9 mouse cellular contexts compared by ENCODE assay signal in the genomic region with DNA sequence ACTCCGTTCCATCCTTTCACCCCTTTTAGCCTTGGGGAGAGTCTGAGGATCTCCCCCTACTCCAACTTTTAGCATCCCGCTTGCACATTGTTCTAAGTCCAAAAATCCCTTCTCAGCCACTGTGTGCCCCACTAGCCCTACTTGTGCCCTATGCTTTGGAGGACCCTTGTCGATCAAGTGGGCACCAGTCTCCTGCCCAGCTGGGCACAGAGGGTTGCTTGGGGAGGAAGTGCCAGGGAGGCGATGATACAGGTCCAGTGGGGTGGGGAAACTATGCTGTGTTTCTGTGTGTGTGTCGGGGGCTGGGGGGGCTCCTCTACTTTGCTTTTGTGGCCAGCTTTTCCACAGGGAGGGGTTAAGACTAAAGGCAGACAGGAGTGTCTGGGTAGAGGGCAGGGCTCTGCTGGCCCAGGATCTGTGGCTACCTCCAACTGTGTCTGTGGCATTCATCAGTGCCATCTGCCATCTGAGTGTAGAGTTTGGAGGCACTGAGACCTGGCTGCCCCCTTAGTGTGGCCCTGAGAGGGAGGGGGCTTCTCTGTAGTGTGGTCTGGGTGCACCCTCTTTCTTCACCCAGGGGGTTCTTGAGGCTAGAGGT. TPM values are rescaled to one million over a fixed set of nuclear protein-coding genes. Genes with fewer than 3 reads are reported as not detected.
A peak's percentile ranks its signal among the peaks of the same experiment; 100 is the strongest.
DNase-seq lines count a peak whose midpoint lies in the region; ATAC-seq lines count a peak whose summit lies in the region.
"Had no signal": no experiment of that assay in that cellular context is flagged by ENCODE, and none has a peak within 500 bp of the region (broad histone marks: within the 10 kb centered on the region; RNA-seq: fewer than 3 reads in every experiment).

No protein-coding gene starts in this region.

- peak; percentile 45 for DNase-seq in retina, postnatal 1 day
- DNase-seq in retina, embryonic 14.5 days (ENCODE audit: low spot score), result no peak
- no peak for DNase-seq in right cerebral cortex, postnatal 36 days (ENCODE audit: low spot score in 2 of 2)
- DNase-seq in gastrocnemius, postnatal 10 days, result no peak
- DNase-seq in spleen, adult 18-20 months, result no peak

- WGBS in forebrain, embryonic 15.5 days, result 18% methylated on average over 5 of the region's 5 CpGs
- 29% methylated on average over 5 of the region's 5 CpGs for WGBS in liver, embryonic 16.5 days (ENCODE audit: insufficient replicate concordance)
- WGBS in stomach, embryonic 16.5 days, result 27% methylated on average over 5 of the region's 5 CpGs

- no peak for ATAC-seq in forebrain, embryonic 15.5 days (replicated peaks)
- ATAC-seq in liver, embryonic 16.5 days (ENCODE audit: low read depth), result no peak
- ATAC-seq in stomach, embryonic 16.5 days (ENCODE audit: insufficient read depth, low FRiP score), result no peak

- peak overlapping the region; percentile 54 for H3K4me3 ChIP-seq in forebrain, embryonic 15.5 days
- H3K4me3 ChIP-seq in liver, embryonic 16.5 days (ENCODE audit: low read depth, low read length), result peak overlapping the region; percentile 57
- H3K4me3 ChIP-seq in stomach, embryonic 16.5 days (replicated peaks; ENCODE audit: low read length), result peak overlapping the region; percentile 70

- H3K9ac ChIP-seq in forebrain, embryonic 15.5 days (replicated peaks), result peak overlapping the region; percentile 69; the same call in 1 of the 2 replicates
- no peak overlapping the region for H3K9ac ChIP-seq in liver, embryonic 16.5 days (ENCODE audit: low read depth, low read length)
- peak overlapping the region; percentile 86 for H3K9ac ChIP-seq in stomach, embryonic 16.5 days (ENCODE audit: low read length)

- H3K27me3 ChIP-seq in forebrain, embryonic 15.5 days, result no peaks in the 10 kb centered on the region
- H3K27me3 ChIP-seq in liver, embryonic 16.5 days (ENCODE audit: control insufficient read depth, insufficient read depth, low read depth, low read length), result peaks cover 43% of the 10 kb centered on the region
- H3K27me3 ChIP-seq in stomach, embryonic 16.5 days (ENCODE audit: control insufficient read depth, insufficient read depth, low read length), result peaks cover 21% of the 10 kb centered on the region

- H3K4me2 ChIP-seq in forebrain, embryonic 15.5 days (replicated peaks), result peak overlapping the region; percentile 99
- H3K4me2 ChIP-seq in liver, embryonic 16.5 days (ENCODE audit: low read depth, low read length), result 0 out of 2 replicates have a peak overlapping the region, but pooled peaks have one; percentile 75
- peak overlapping the region; percentile 89 for H3K4me2 ChIP-seq in stomach, embryonic 16.5 days (ENCODE audit: low read depth, low read length)

- no peaks in the 10 kb centered on the region for H3K9me3 ChIP-seq in forebrain, embryonic 15.5 days
- no peaks in the 10 kb centered on the region for H3K9me3 ChIP-seq in liver, embryonic 16.5 days (replicated peaks; ENCODE audit: control insufficient read depth, low read length)
- H3K9me3 ChIP-seq in stomach, embryonic 16.5 days (replicated peaks; ENCODE audit: control insufficient read depth, low read length), result no peaks in the 10 kb centered on the region

- H3K4me1 ChIP-seq in forebrain, embryonic 15.5 days, result peaks cover 39% of the 10 kb centered on the region
- no peaks in the 10 kb centered on the region; the same call in 1 of the 2 replicates for H3K4me1 ChIP-seq in liver, embryonic 16.5 days (ENCODE audit: control insufficient read depth, low read depth, low read length)
- peaks cover 13% of the 10 kb centered on the region for H3K4me1 ChIP-seq in stomach, embryonic 16.5 days (ENCODE audit: control insufficient read depth, insufficient read depth, low read length)

- H3K27ac ChIP-seq in forebrain, embryonic 15.5 days (replicated peaks), result 0 out of 2 replicates have a peak overlapping the region, but pooled peaks have one; percentile 3
- H3K27ac ChIP-seq in liver, embryonic 16.5 days (ENCODE audit: low read length), result no peak overlapping the region
- H3K27ac ChIP-seq in stomach, embryonic 16.5 days (ENCODE audit: low read length), result no peak overlapping the region
- H3K27ac ChIP-seq: macrophage had no signal

- H3K36me3 ChIP-seq in forebrain, embryonic 15.5 days, result no peaks in the 10 kb centered on the region
- H3K36me3 ChIP-seq in liver, embryonic 16.5 days (ENCODE audit: control insufficient read depth, insufficient read depth), result no peaks in the 10 kb centered on the region
- no peaks in the 10 kb centered on the region for H3K36me3 ChIP-seq in stomach, embryonic 16.5 days (ENCODE audit: control insufficient read depth, insufficient read depth, low read length)

RNA-seq across cellular contexts. Expression of a gene that starts 1.4 kb away (rescaled TPM):
- 36.6 and 40.8 TPM in 2 replicates for polyA plus RNA-seq in forebrain, embryonic 15.5 days (2015; fragmentation: Nextera tagmentation; extraction: Ambion mirVana)
- 1.5 and 1.9 TPM in 2 replicates for polyA plus RNA-seq in liver, embryonic 16.5 days (2015; fragmentation: Nextera tagmentation; extraction: Ambion mirVana)
- 36.4 and 36.8 TPM in 2 replicates for polyA plus RNA-seq in stomach, embryonic 16.5 days (2015; fragmentation: Nextera tagmentation; extraction: Ambion mirVana)
- total RNA-seq in gastrocnemius, postnatal 10 days (2021), result 1 to 10 TPM; 6.5 to 8.2 TPM
- polyA plus RNA-seq: macrophage had no signal

Comparison
In these comparisons a context has a peak if more than half of its experiments do, and no peak if none do; other contexts are left out.
1. RNA of a gene that starts 1.4 kb away (polyA plus RNA-seq): 36.6 to 40.8 TPM in forebrain, embryonic 15.5 days and 36.4 to 36.8 TPM in stomach, embryonic 16.5 days; 1.5 to 1.9 TPM in liver, embryonic 16.5 days; every median in the first group is over 10 times any median in the second.
2. Peak in every context shown above with its lines, with median percentiles within 50 percentile points of each other: H3K4me2 ChIP-seq and H3K4me3 ChIP-seq.